Mouse (Mus musculus): ENCODE results near the gene Plch2. TPM values are rescaled to one million over a fixed set of nuclear protein-coding genes. Genes with fewer than 3 reads are reported as not detected.

Plch2 gene
- polyA plus RNA-seq, 1 experiment from 2014 or later: 0.43 TPM

- ATAC-seq (replicated peaks; ENCODE audit: low FRiP score) (no peak), DNase-seq (ENCODE audit: low spot score) (no peak)
- H3K4me3 ChIP-seq (ENCODE audit: low read depth, low read length): no peak overlapping the region
- no peak overlapping the region for H3K4me2 ChIP-seq
- no peaks in the 10 kb centered on the region for H3K9me3 ChIP-seq (ENCODE audit: control insufficient read depth, low read length)
- no peak overlapping the region for H3K9ac ChIP-seq (ENCODE audit: low read depth, low read length)
- no peaks in the 10 kb centered on the region for H3K36me3 ChIP-seq (ENCODE audit: control insufficient read depth, insufficient read depth, low read length)
- H3K27me3 ChIP-seq (replicated peaks; ENCODE audit: control insufficient read depth, insufficient read depth, low read length): peaks cover 55% of the 10 kb centered on the region
- H3K27ac ChIP-seq (ENCODE audit: low read depth, low read length): no peak overlapping the region
- H3K4me1 ChIP-seq (replicated peaks; ENCODE audit: control insufficient read depth, insufficient read depth, low read length): no peaks in the 10 kb centered on the region
- WGBS: 51% methylated on average over 14 of the region's 14 CpGs
Measured at GRCm38 (mm10) chr4:154948066-154948939, 108.3 kb downstream of the Plch2 start.

- 3% methylated on average over 8 of the region's 8 CpGs for WGBS
- H3K9ac ChIP-seq (ENCODE audit: low read depth, low read length): no peak overlapping the region
- peaks cover 35% of the 10 kb centered on the region for H3K27me3 ChIP-seq (replicated peaks; ENCODE audit: control insufficient read depth, insufficient read depth, low read length)
- DNase-seq (ENCODE audit: low spot score): no peak
- no peaks in the 10 kb centered on the region for H3K4me1 ChIP-seq (replicated peaks; ENCODE audit: control insufficient read depth, insufficient read depth, low read length)
- 0 out of 2 replicates have a peak, but pooled peaks cover 2% of the 10 kb centered on the region for H3K9me3 ChIP-seq (ENCODE audit: control insufficient read depth, low read length)
- no peaks in the 10 kb centered on the region for H3K36me3 ChIP-seq (ENCODE audit: control insufficient read depth, insufficient read depth, low read length)
- H3K4me2 ChIP-seq: peak overlapping the region; percentile 46
- H3K4me3 ChIP-seq (ENCODE audit: low read depth, low read length): peak overlapping the region; percentile 25
- no peak overlapping the region for H3K27ac ChIP-seq (ENCODE audit: low read depth, low read length)
- ATAC-seq (replicated peaks; ENCODE audit: low FRiP score): peak; percentile 76
Measured at GRCm38 (mm10) chr4:154946319-154946718, 110.3 kb downstream of the Plch2 start.

GRCm38 (mm10) chr4:154944121-154944590, 112.4 kb downstream of the Plch2 start:
- ATAC-seq (replicated peaks; ENCODE audit: low FRiP score) (peak; percentile 86), DNase-seq (ENCODE audit: low spot score) (no peak)
- H3K9me3 ChIP-seq (ENCODE audit: control insufficient read depth, low read length): 0 out of 2 replicates have a peak, but pooled peaks cover 2% of the 10 kb centered on the region
- H3K4me1 ChIP-seq (replicated peaks; ENCODE audit: control insufficient read depth, insufficient read depth, low read length): no peaks in the 10 kb centered on the region
- H3K27ac ChIP-seq (ENCODE audit: low read depth, low read length): no peak overlapping the region
- no peaks in the 10 kb centered on the region for H3K36me3 ChIP-seq (ENCODE audit: control insufficient read depth, insufficient read depth, low read length)
- H3K27me3 ChIP-seq (replicated peaks; ENCODE audit: control insufficient read depth, insufficient read depth, low read length): peaks cover 15% of the 10 kb centered on the region
- WGBS: 19% methylated on average over 2 of the region's 2 CpGs
- no peak overlapping the region for H3K4me2 ChIP-seq
- H3K9ac ChIP-seq (ENCODE audit: low read depth, low read length): no peak overlapping the region
- no peak overlapping the region for H3K4me3 ChIP-seq (ENCODE audit: low read depth, low read length)

GRCm38 (mm10) chr4:154943323-154944039, 113.1 kb downstream of the Plch2 start:
- peaks cover 8% of the 10 kb centered on the region for H3K27me3 ChIP-seq (replicated peaks; ENCODE audit: control insufficient read depth, insufficient read depth, low read length)
- DNase-seq (ENCODE audit: low spot score) (no peak), ATAC-seq (replicated peaks; ENCODE audit: low FRiP score) (no peak)
- no peak overlapping the region for H3K4me3 ChIP-seq (ENCODE audit: low read depth, low read length)
- 82% methylated on average over 6 of the region's 6 CpGs for WGBS
- H3K36me3 ChIP-seq (ENCODE audit: control insufficient read depth, insufficient read depth, low read length): no peaks in the 10 kb centered on the region
- no peak overlapping the region for H3K9ac ChIP-seq (ENCODE audit: low read depth, low read length)
- no peak overlapping the region for H3K4me2 ChIP-seq
- H3K4me1 ChIP-seq (replicated peaks; ENCODE audit: control insufficient read depth, insufficient read depth, low read length): no peaks in the 10 kb centered on the region
- H3K9me3 ChIP-seq (ENCODE audit: control insufficient read depth, low read length): 0 out of 2 replicates have a peak, but pooled peaks cover 2% of the 10 kb centered on the region
- no peak overlapping the region for H3K27ac ChIP-seq (ENCODE audit: low read depth, low read length)

GRCm38 (mm10) chr4:154942632-154943322, 113.8 kb downstream of the Plch2 start:
- Histone ChIP-seq H3K36me3 (ENCODE audit: control insufficient read depth, insufficient read depth, low read length) (no peaks in the 10 kb centered on the region), H3K4me2 (no peak overlapping the region), H3K27ac (ENCODE audit: low read depth, low read length) (no peak overlapping the region), H3K9me3 (ENCODE audit: control insufficient read depth, low read length) (0 out of 2 replicates have a peak, but pooled peaks cover 2% of the 10 kb centered on the region), H3K4me1 (replicated peaks; ENCODE audit: control insufficient read depth, insufficient read depth, low read length) (no peaks in the 10 kb centered on the region), H3K27me3 (replicated peaks; ENCODE audit: control insufficient read depth, insufficient read depth, low read length) (peaks cover 2% of the 10 kb centered on the region; the same call in 1 of the 2 replicates), H3K9ac (ENCODE audit: low read depth, low read length) (no peak overlapping the region), H3K4me3 (ENCODE audit: low read depth, low read length) (no peak overlapping the region)
- no peak for DNase-seq (ENCODE audit: low spot score)
- WGBS: 79% methylated on average over 10 of the region's 10 CpGs
- ATAC-seq (replicated peaks; ENCODE audit: low FRiP score): no peak

- 79% methylated on average over 5 of the region's 5 CpGs for WGBS
- H3K36me3 ChIP-seq (ENCODE audit: control insufficient read depth, insufficient read depth, low read length): no peaks in the 10 kb centered on the region
- H3K9ac ChIP-seq (ENCODE audit: low read depth, low read length): no peak overlapping the region
- H3K9me3 ChIP-seq (ENCODE audit: control insufficient read depth, low read length): 0 out of 2 replicates have a peak, but pooled peaks cover 2% of the 10 kb centered on the region
- no peaks in the 10 kb centered on the region for H3K4me1 ChIP-seq (replicated peaks; ENCODE audit: control insufficient read depth, insufficient read depth, low read length)
- no peaks in the 10 kb centered on the region; the same call in 1 of the 2 replicates for H3K27me3 ChIP-seq (replicated peaks; ENCODE audit: control insufficient read depth, insufficient read depth, low read length)
- no peak overlapping the region for H3K4me2 ChIP-seq
- ATAC-seq (replicated peaks; ENCODE audit: low FRiP score) (no peak), DNase-seq (ENCODE audit: low spot score) (no peak)
- H3K4me3 ChIP-seq (ENCODE audit: low read depth, low read length): no peak overlapping the region
- no peak overlapping the region for H3K27ac ChIP-seq (ENCODE audit: low read depth, low read length)
Measured at GRCm38 (mm10) chr4:154941831-154942230, 114.8 kb downstream of the Plch2 start.

GRCm38 (mm10) chr4:154940156-154940555, 116.4 kb downstream of the Plch2 start:
- Histone ChIP-seq H3K27ac (ENCODE audit: low read depth, low read length) (no peak overlapping the region), H3K4me3 (ENCODE audit: low read depth, low read length) (no peak overlapping the region), H3K27me3 (replicated peaks; ENCODE audit: control insufficient read depth, insufficient read depth, low read length) (no peaks in the 10 kb centered on the region; the same call in 1 of the 2 replicates), H3K36me3 (ENCODE audit: control insufficient read depth, insufficient read depth, low read length) (no peaks in the 10 kb centered on the region), H3K9ac (ENCODE audit: low read depth, low read length) (no peak overlapping the region), H3K4me2 (no peak overlapping the region), H3K4me1 (replicated peaks; ENCODE audit: control insufficient read depth, insufficient read depth, low read length) (no peaks in the 10 kb centered on the region), H3K9me3 (ENCODE audit: control insufficient read depth, low read length) (0 out of 2 replicates have a peak, but pooled peaks cover 2% of the 10 kb centered on the region)
- no peak for ATAC-seq (replicated peaks; ENCODE audit: low FRiP score)
- 80% methylated on average over 2 of the region's 2 CpGs for WGBS
- DNase-seq (ENCODE audit: low spot score): no peak

- no peaks in the 10 kb centered on the region for H3K36me3 ChIP-seq (ENCODE audit: control insufficient read depth, insufficient read depth, low read length)
- H3K9ac ChIP-seq (ENCODE audit: low read depth, low read length): no peak overlapping the region
- DNase-seq (ENCODE audit: low spot score) (no peak), ATAC-seq (replicated peaks; ENCODE audit: low FRiP score) (no peak)
- no peak overlapping the region for H3K4me2 ChIP-seq
- no peak overlapping the region for H3K27ac ChIP-seq (ENCODE audit: low read depth, low read length)
- H3K4me1 ChIP-seq (replicated peaks; ENCODE audit: control insufficient read depth, insufficient read depth, low read length): no peaks in the 10 kb centered on the region
- H3K4me3 ChIP-seq (ENCODE audit: low read depth, low read length): no peak overlapping the region
- 72% methylated on average over 1 of the region's 1 CpGs for WGBS
- H3K9me3 ChIP-seq (ENCODE audit: control insufficient read depth, low read length): 0 out of 2 replicates have a peak, but pooled peaks cover 2% of the 10 kb centered on the region
- no peaks in the 10 kb centered on the region; the same call in 1 of the 2 replicates for H3K27me3 ChIP-seq (replicated peaks; ENCODE audit: control insufficient read depth, insufficient read depth, low read length)
Measured at GRCm38 (mm10) chr4:154937746-154938145, 118.8 kb downstream of the Plch2 start.
